Mouse (Mus musculus) midbrain, embryonic 11.5 days (tissue): ENCODE data around the gene Pycard. TPM values are rescaled to one million over a fixed set of nuclear protein-coding genes. Genes with fewer than 3 reads are reported as not detected.
"Not testable (repeated sequence)": the region's sequence is repeated elsewhere in the genome, so short reads cannot be mapped to it uniquely, and the experiment has no call there.

Experiments
- ATAC-seq: fragments of 200-750 bp; cut with Nextera tagmentation; 2 replicates; pipeline ENCODE4 v1.8.0; 2017; ENCODE audit warnings: moderate TSS enrichment, moderate library complexity; ENCODE audit not compliant: low FRiP score
- DNase-seq: peaks from one replicate; pipeline ENCODE4 v3.0.0; 2015; ENCODE audit warnings: low spot score; ENCODE audit errors: missing footprints
- H3K27ac ChIP-seq: fragments of 300-500 bp; sonication (generic); 2 replicates; pipeline ENCODE4 v1.5.1; 2014; ENCODE audit warnings: low read depth, low read length
- H3K27me3 ChIP-seq: fragments of 300-500 bp; sonication (generic); 2 replicates; pipeline ENCODE4 v1.6.1; 2014; ENCODE audit warnings: mild to moderate bottlenecking, low read length, moderate library complexity, mixed read lengths; ENCODE audit not compliant: control insufficient read depth, insufficient read depth
- H3K36me3 ChIP-seq: fragments of 300-500 bp; sonication (generic); 2 replicates; pipeline ENCODE4 v1.6.1; 2014; ENCODE audit warnings: mild to moderate bottlenecking, low read length, moderate library complexity, mixed read lengths; ENCODE audit not compliant: control insufficient read depth, insufficient read depth
- H3K4me1 ChIP-seq: fragments of 300-500 bp; sonication (generic); 2 replicates; pipeline ENCODE4 v1.6.1; 2014; ENCODE audit warnings: low read length; ENCODE audit not compliant: control insufficient read depth, insufficient read depth
- H3K4me2 ChIP-seq: fragments of 300-500 bp; sonication (generic); 2 replicates; pipeline ENCODE4 v1.6.1; 2014; ENCODE audit warnings: mild to moderate bottlenecking, moderate library complexity
- H3K4me3 ChIP-seq: fragments of 300-500 bp; sonication (generic); 2 replicates; pipeline ENCODE4 v1.5.1; 2014; ENCODE audit warnings: low read depth, low read length
- H3K9ac ChIP-seq: fragments of 300-500 bp; sonication (generic); 2 replicates; pipeline ENCODE4 v1.6.1; 2014; ENCODE audit warnings: low read length
- H3K9me3 ChIP-seq: fragments of 300-500 bp; sonication (generic); 2 replicates; pipeline ENCODE4 v1.6.1; 2016; ENCODE audit warnings: low read length; ENCODE audit not compliant: control insufficient read depth
- WGBS: fragments of 180-500 bp; shearing (Covaris S2); extraction: QIAGEN DNeasy Blood & Tissue Kit; methylation state at CpG from one replicate; pipeline ENCODE4 v1.1.7; 2014; 5-methylcytosine and 5-hydroxymethylcytosine counted together
- polyA plus RNA-seq: library from polyadenylated mRNA; unstranded; fragments of >200 nt; fragmentation: Nextera tagmentation; extraction: Ambion mirVana; gene quantifications from 2 replicates; pipeline ENCODE4 v1.2.1, GENCODE M21; 2014

The Pycard gene
- polyA plus RNA-seq, 1 experiment from 2014 or later = 6.7 TPM

DNA sequence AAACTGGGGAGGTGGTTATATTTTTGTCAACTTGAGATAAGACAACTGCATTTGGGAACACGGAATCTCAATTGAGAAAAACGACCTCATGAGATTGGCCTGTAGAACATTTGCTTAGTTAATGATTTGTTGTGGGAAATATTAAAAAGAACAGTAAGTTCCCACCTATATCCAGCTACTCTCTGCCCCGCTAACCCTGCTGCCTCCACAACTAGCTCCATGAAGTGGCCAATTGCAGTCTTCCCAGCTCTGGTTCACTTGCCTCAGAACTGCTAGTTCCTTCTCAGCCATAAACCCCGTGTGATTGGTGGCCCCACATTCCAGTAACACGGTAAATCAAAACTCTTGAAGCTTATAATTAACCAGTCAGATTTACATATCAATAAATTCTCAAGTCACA lies 34.3 kb downstream of the Pycard start:
- Histone ChIP-seq H3K4me1 (no peaks in the 10 kb centered on the region), H3K9ac (no peak overlapping the region), H3K27me3 (no peaks in the 10 kb centered on the region), H3K27ac (no peak overlapping the region), H3K4me3 (no peak overlapping the region), H3K9me3 (no peaks in the 10 kb centered on the region), H3K4me2 (no peak overlapping the region), H3K36me3 (no peaks in the 10 kb centered on the region)
- DNase-seq (no peak), ATAC-seq (no peak)
- 73% methylated on average over 5 of the region's 5 CpGs for WGBS

- no peak for ATAC-seq
- H3K36me3 ChIP-seq = no peaks in the 10 kb centered on the region
- H3K27ac ChIP-seq = no peak overlapping the region
- H3K9me3 ChIP-seq = no peaks in the 10 kb centered on the region
- H3K4me1 ChIP-seq = no peaks in the 10 kb centered on the region
- H3K9ac ChIP-seq = no peak overlapping the region
- WGBS = 47% methylated on average over 13 of the region's 13 CpGs
- no peak overlapping the region for H3K4me2 ChIP-seq
- DNase-seq = no peak
- H3K4me3 ChIP-seq = no peak overlapping the region
- no peaks in the 10 kb centered on the region for H3K27me3 ChIP-seq
Observed at GRCm38 (mm10) chr7:127952864-127953581, 40.6 kb downstream of the Pycard start.

- H3K27me3 ChIP-seq = peaks cover 2% of the 10 kb centered on the region; the same call in 1 of the 2 replicates
- ATAC-seq = no peak
- 83% methylated on average over 6 of the region's 6 CpGs for WGBS
Observed at GRCm38 (mm10) chr7:127946470-127947023, 47.1 kb downstream of the Pycard start, which contains the start of gene Prss36. Prss36 (minus strand) TSS chr7:127946725.

DNA sequence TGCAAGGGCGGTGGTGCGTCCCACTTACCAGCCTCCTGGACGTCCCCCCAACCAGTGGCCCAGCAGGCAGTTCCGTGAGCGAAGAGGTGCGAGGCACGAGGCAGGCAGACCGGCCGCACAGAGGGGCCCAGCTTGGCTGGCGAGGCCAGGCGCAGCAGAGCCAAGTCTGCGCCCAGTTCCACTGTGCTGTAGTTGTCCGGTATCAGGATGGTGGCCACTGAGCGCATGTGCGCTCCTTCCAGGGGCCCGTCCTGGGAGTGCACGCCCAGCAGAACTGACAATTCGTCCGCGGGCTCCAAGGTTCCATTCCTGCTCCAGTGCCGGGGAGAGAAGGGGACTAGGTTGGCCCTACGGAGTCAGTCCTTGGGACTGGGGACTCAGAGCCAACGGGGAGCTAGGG lies 49.1 kb downstream of the Pycard start:
- Histone ChIP-seq H3K9ac (no peak overlapping the region), H3K4me3 (no peak overlapping the region), H3K4me1 (no peaks in the 10 kb centered on the region), H3K27ac (no peak overlapping the region), H3K27me3 (peaks cover 2% of the 10 kb centered on the region; the same call in 1 of the 2 replicates), H3K4me2 (no peak overlapping the region), H3K36me3 (no peaks in the 10 kb centered on the region), H3K9me3 (no peaks in the 10 kb centered on the region)
- no peak for ATAC-seq
- 11% methylated on average over 23 of the region's 23 CpGs for WGBS
- DNase-seq = peak; percentile 76

More at GRCm38 (mm10) chr7:127946470-127947023, 47.1 kb downstream of the Pycard start, which contains the start of gene Prss36:
- Histone ChIP-seq H3K9me3 (no peaks in the 10 kb centered on the region), H3K9ac (no peak within 1 kb of the TSS), H3K36me3 (no peaks in the 10 kb centered on the region), H3K4me2 (no peak within 1 kb of the TSS), H3K4me3 (no peak within 1 kb of the TSS), H3K4me1 (no peaks in the 10 kb centered on the region), H3K27ac (no peak within 1 kb of the TSS)
- peak; percentile 69 for DNase-seq

DNA sequence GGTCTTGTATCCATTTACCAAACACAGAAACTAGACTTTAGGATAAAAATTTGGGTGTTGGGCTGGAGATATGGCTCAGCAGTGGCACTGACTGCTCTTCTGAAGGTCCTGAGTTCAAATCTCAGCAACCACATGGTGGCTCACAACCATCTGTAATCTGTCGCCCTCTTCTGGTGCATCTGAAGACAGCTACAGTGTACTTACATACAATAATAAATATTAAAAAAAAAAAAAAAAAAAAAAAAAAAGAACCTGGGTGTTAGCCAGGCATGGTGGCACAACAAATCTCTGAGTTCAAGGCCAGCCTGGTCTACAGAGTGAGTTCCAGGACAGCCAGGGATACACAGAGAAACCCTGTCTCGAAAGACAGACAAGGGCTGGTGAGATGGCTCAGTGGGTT lies 51.6 kb downstream of the Pycard start:
- H3K4me1 ChIP-seq, H3K9ac ChIP-seq, H3K36me3 ChIP-seq, ATAC-seq, H3K27ac ChIP-seq, H3K4me2 ChIP-seq, H3K27me3 ChIP-seq, H3K4me3 ChIP-seq, H3K9me3 ChIP-seq: not testable (repeated sequence)
- DNase-seq = peak; percentile 12
- WGBS = 51% methylated on average over 2 of the region's 2 CpGs

Other genes starting within 250 kb of the Pycard start
- 8.3 and 9.3 TPM in 2 replicates for gene Fbxl19, start 249.3 kb downstream of the Pycard start, polyA plus RNA-seq
- 6.1 and 6.3 TPM in 2 replicates for gene Orai3, start 224.1 kb downstream of the Pycard start, polyA plus RNA-seq
- gene Setd1a, start 217.2 kb downstream of the Pycard start, polyA plus RNA-seq = 19.0 and 22.1 TPM in 2 replicates
- not detected in 2 replicates for gene Gm49388, start 208.3 kb downstream of the Pycard start, polyA plus RNA-seq
- 7.9 and 8.2 TPM in 2 replicates for gene Hsd3b7, start 193.3 kb downstream of the Pycard start, polyA plus RNA-seq
- 10.1 and 12.2 TPM in 2 replicates for gene Stx4a, start 169.6 kb downstream of the Pycard start, polyA plus RNA-seq
- gene Stx1b, start 169.3 kb downstream of the Pycard start, polyA plus RNA-seq = 6.9 and 8.4 TPM in 2 replicates
- 16.0 and 17.4 TPM in 2 replicates for gene Zfp646, start 117.6 kb downstream of the Pycard start, polyA plus RNA-seq
- 20.3 and 24.3 TPM in 2 replicates for gene Zfp668, start 117.0 kb downstream of the Pycard start, polyA plus RNA-seq
- gene Prss53, start 102.9 kb downstream of the Pycard start, polyA plus RNA-seq = 0.32 and 0.36 TPM in 2 replicates
- not detected in 2 replicates for gene Gm21974, start 98.4 kb downstream of the Pycard start, polyA plus RNA-seq
- gene Vkorc1, start 98.2 kb downstream of the Pycard start, polyA plus RNA-seq = 44.6 and 48.6 TPM in 2 replicates
- gene Bckdk, start 89.8 kb downstream of the Pycard start, polyA plus RNA-seq = 96.5 and 107 TPM in 2 replicates
- gene Kat8, start 81.4 kb downstream of the Pycard start, polyA plus RNA-seq = 54.6 and 57.1 TPM in 2 replicates
- 0.78 and 0.86 TPM in 2 replicates for gene Prss8, start 63.8 kb downstream of the Pycard start, polyA plus RNA-seq
- gene Prss36, start 47.1 kb downstream of the Pycard start, polyA plus RNA-seq = 9.4 and 9.6 TPM in 2 replicates
- 51.6 and 54.4 TPM in 2 replicates for gene Fus, start 26.4 kb downstream of the Pycard start, polyA plus RNA-seq
- gene Trim72, start 10.1 kb upstream of the Pycard start, polyA plus RNA-seq = 0.07 TPM in 1 of 2 replicates, not detected in the other
- gene Itgam, start 68.8 kb upstream of the Pycard start, polyA plus RNA-seq = 0.20 and 0.37 TPM in 2 replicates
- not detected in 2 replicates for gene Gm49368, start 68.8 kb upstream of the Pycard start, polyA plus RNA-seq
- 0.19 TPM in 1 of 2 replicates, not detected in the other for gene Itgax, start 135.7 kb upstream of the Pycard start, polyA plus RNA-seq
- gene Itgad, start 160.5 kb upstream of the Pycard start, polyA plus RNA-seq = not detected in 2 replicates
- gene Cox6a2, start 212.5 kb upstream of the Pycard start, polyA plus RNA-seq = not detected in 2 replicates
- 5.8 and 7.1 TPM in 2 replicates for gene Armc5, start 243.5 kb upstream of the Pycard start, polyA plus RNA-seq
- gene 9130023H24Rik, start 244.2 kb upstream of the Pycard start, polyA plus RNA-seq = 13.7 and 14.2 TPM in 2 replicates